Mouse (Mus musculus) CH12.LX (cell line): Measurements from ENCODE around the gene Mrpl2. TPM values are rescaled to one million over a fixed set of nuclear protein-coding genes. Genes with fewer than 3 reads are reported as not detected.

Experiments
- DNase-seq: peaks from one replicate; pipeline ENCODE4 v3.0.0-alpha.2; 2013; ENCODE audit errors: extremely low read depth
- H3K27ac ChIP-seq: 2 replicates; pipeline ENCODE4 v1.5.1; 2012; ENCODE audit warnings: low read depth, mild to moderate bottlenecking, control low read depth, moderate library complexity; ENCODE audit not compliant: insufficient read depth
- H3K27me3 ChIP-seq: replicated peaks from 2 replicates; pipeline ENCODE3; 2012; ENCODE audit warnings: inconsistent platforms
- H3K36me3 ChIP-seq, 2 experiments: replicated peaks in 1 of 2; 2 replicates each; pipeline versions ENCODE3 to v1.6.1; 2012; ENCODE audit warnings: inconsistent platforms in 1 of 2, low read length in 1 of 2, mild to moderate bottlenecking in 1 of 2, mixed read lengths in 1 of 2, moderate library complexity in 1 of 2; ENCODE audit not compliant: control insufficient read depth in 1 of 2, insufficient read depth in 1 of 2
- H3K4me1 ChIP-seq, 2 experiments: 2 replicates each; pipeline ENCODE4 v1.6.1; 2012; ENCODE audit warnings: inconsistent platforms in 1 of 2, moderate library complexity in 1 of 2; ENCODE audit not compliant: insufficient read depth in 2 of 2, control insufficient read depth in 1 of 2
- H3K4me2 ChIP-seq: 2 replicates; pipeline ENCODE4 v1.6.1; 2012; ENCODE audit warnings: low read depth, mild to moderate bottlenecking, control low read depth; ENCODE audit not compliant: poor library complexity, insufficient read depth, severe bottlenecking
- H3K4me3 ChIP-seq, 3 experiments: fragments of 150-350 bp in 1 of 3; sonication (generic) in 1 of 3; replicated peaks in 1 of 3; 2 replicates each; pipeline versions ENCODE3 to v1.5.1; 2011 to 2012; ENCODE audit warnings: low read depth in 2 of 3, low read length in 2 of 3, mild to moderate bottlenecking in 2 of 3, moderate library complexity in 2 of 3, control low read depth in 1 of 3, improper control_type of control experiment in 1 of 3, inconsistent platforms in 1 of 3, mixed read lengths in 1 of 3; ENCODE audit not compliant: poor library complexity in 1 of 3
- H3K79me2 ChIP-seq: replicated peaks from 2 replicates; pipeline ENCODE4 v1.6.1; 2012; ENCODE audit warnings: mild to moderate bottlenecking, moderate library complexity; ENCODE audit not compliant: control insufficient read depth, poor library complexity, insufficient read depth, severe bottlenecking; ENCODE audit errors: extremely low read depth
- H3K9ac ChIP-seq: 2 replicates; pipeline ENCODE4 v1.6.1; 2012; ENCODE audit warnings: low read depth, mild to moderate bottlenecking, control low read depth, moderate library complexity; ENCODE audit not compliant: insufficient read depth
- H3K9me3 ChIP-seq: replicated peaks from 2 replicates; pipeline ENCODE3; 2012; ENCODE audit warnings: low read length, inconsistent platforms, mixed read lengths
- CHD1 ChIP-seq: IDR thresholded peaks from 2 replicates; pipeline ENCODE4 v1.6.1; 2012; ENCODE audit warnings: low read depth, low read length, improper control_type of control experiment, inconsistent platforms
- CHD2 ChIP-seq: IDR thresholded peaks from 2 replicates; pipeline ENCODE4 v1.6.1; 2011; ENCODE audit warnings: low read length, improper control_type of control experiment
- CTCF ChIP-seq, 2 experiments: IDR thresholded peaks in 1 of 2; conservative IDR thresholded peaks in 1 of 2; 2 replicates each; pipeline ENCODE4 v1.5.1; 2011 to 2012; ENCODE audit warnings: low read depth in 2 of 2, low read length in 2 of 2, improper control_type of control experiment in 1 of 2, inconsistent platforms in 1 of 2, mild to moderate bottlenecking in 1 of 2, moderate library complexity in 1 of 2
- ELF1 ChIP-seq: IDR thresholded peaks from 2 replicates; pipeline ENCODE4 v1.6.1; 2014; ENCODE audit warnings: low read depth, mild to moderate bottlenecking, inconsistent platforms, low read length, improper control_type of control experiment
- EP300 ChIP-seq: IDR thresholded peaks from 2 replicates; pipeline ENCODE4 v1.6.1; 2011; ENCODE audit warnings: low read length, improper control_type of control experiment
- GABPA ChIP-seq: IDR thresholded peaks from 2 replicates; pipeline ENCODE4 v1.6.1; 2012; ENCODE audit warnings: low read depth, low read length, improper control_type of control experiment, inconsistent platforms; ENCODE audit not compliant: insufficient replicate concordance
- JUN ChIP-seq: IDR thresholded peaks from 2 replicates; pipeline ENCODE4 v1.6.1; 2011; ENCODE audit warnings: low read depth, mild to moderate bottlenecking, low read length, improper control_type of control experiment, moderate library complexity; ENCODE audit not compliant: insufficient read depth
- KAT2A ChIP-seq: IDR thresholded peaks from 2 replicates; pipeline ENCODE4 v1.6.1; 2012; ENCODE audit warnings: low read length, improper control_type of control experiment, inconsistent platforms; ENCODE audit not compliant: insufficient replicate concordance
- MAFK ChIP-seq: IDR thresholded peaks from 2 replicates; pipeline ENCODE4 v1.6.1; 2011; ENCODE audit warnings: low read length, improper control_type of control experiment; ENCODE audit not compliant: insufficient replicate concordance
- MAX ChIP-seq: IDR thresholded peaks from 2 replicates; pipeline ENCODE4 v1.6.1; 2011; ENCODE audit warnings: low read length, improper control_type of control experiment
- MAZ ChIP-seq: IDR thresholded peaks from 2 replicates; pipeline ENCODE4 v1.6.1; 2012; ENCODE audit warnings: low read depth, mild to moderate bottlenecking, inconsistent platforms, low read length, improper control_type of control experiment, moderate library complexity
- MEF2A ChIP-seq: IDR thresholded peaks from 2 replicates; pipeline ENCODE4 v1.6.1; 2014; ENCODE audit warnings: low read depth, mild to moderate bottlenecking, inconsistent platforms, low read length, improper control_type of control experiment, borderline replicate concordance
- MXI1 ChIP-seq: IDR thresholded peaks from 2 replicates; pipeline ENCODE4 v1.6.1; 2011; ENCODE audit warnings: mild to moderate bottlenecking, low read depth, low read length, improper control_type of control experiment
- PAX5 ChIP-seq: IDR thresholded peaks from 2 replicates; pipeline ENCODE4 v1.6.1; 2012; ENCODE audit warnings: low read length, inconsistent platforms, mixed read lengths
- POLR2A ChIP-seq: IDR thresholded peaks from 2 replicates; pipeline ENCODE4 v1.6.1; 2011; ENCODE audit warnings: low read depth, mild to moderate bottlenecking, improper control_type of control experiment, low read length
- RCOR1 ChIP-seq: conservative IDR thresholded peaks from 2 replicates; pipeline ENCODE4 v1.6.1; 2012; ENCODE audit warnings: low read depth, mild to moderate bottlenecking, inconsistent platforms, low read length, improper control_type of control experiment
- SIN3A ChIP-seq: IDR thresholded peaks from 2 replicates; pipeline ENCODE4 v1.6.1; 2012; ENCODE audit warnings: low read length, improper control_type of control experiment, inconsistent platforms
- TCF12 ChIP-seq: IDR thresholded peaks from 2 replicates; pipeline ENCODE4 v1.6.1; 2014; ENCODE audit warnings: low read depth, mild to moderate bottlenecking, inconsistent platforms, low read length, improper control_type of control experiment
- USF1 ChIP-seq: IDR thresholded peaks from 2 replicates; pipeline ENCODE4 v1.6.1; 2014; ENCODE audit warnings: low read depth, mild to moderate bottlenecking, inconsistent platforms, low read length, improper control_type of control experiment
- ZC3H11A ChIP-seq: IDR thresholded peaks from 2 replicates; pipeline ENCODE4 v1.6.1; 2012; ENCODE audit warnings: low read depth, mild to moderate bottlenecking, inconsistent platforms, low read length, improper control_type of control experiment
- ZKSCAN1 ChIP-seq: IDR thresholded peaks from 2 replicates; pipeline ENCODE4 v1.6.1; 2012; ENCODE audit warnings: low read depth, inconsistent platforms, low read length, improper control_type of control experiment, borderline replicate concordance
- ZNF384 ChIP-seq: IDR thresholded peaks from 2 replicates; pipeline ENCODE4 v1.6.1; 2012; ENCODE audit warnings: low read depth, low read length, improper control_type of control experiment, inconsistent platforms
- dilution Hi-C: fragments of 300-500 bp; cut with MboI; formaldehyde crosslinking; loops from 2 replicates; pipeline ENCODE4 v1.14.3; 2020; ENCODE audit warnings: low sequenced_read_pairs; ENCODE audit not compliant: extremely low pct_unique_long_range_greater_than_20kb, extremely low pct_ligation_motif_present
- in situ Hi-C: fragments of 300-500 bp; cut with MboI; formaldehyde crosslinking; loops from 3 replicates; pipeline ENCODE4 v1.14.3; 2019; ENCODE audit warnings: low sequenced_read_pairs, low pct_ligation_motif_present, low pct_unique_long_range_greater_than_20kb, mixed read lengths
- polyA plus RNA-seq: library from polyadenylated mRNA; unstranded; fragments of >175 nt; gene quantifications from 2 replicates; pipeline ENCODE4 v1.2.1, GENCODE M21; 2012; ENCODE audit warnings: low read depth; ENCODE audit not compliant: insufficient read length
- total RNA-seq, 2 experiments: library from RNA; depleted of rRNA; stranded (reverse); fragments of 300-350 nt in 1 of 2; fragments of >200 nt in 1 of 2; gene quantifications; 2 replicates each; pipeline ENCODE4 v1.2.3; 2012 to 2014

Gene Mrpl2
- total and polyA plus RNA-seq, 3 experiments = 130 to 238 (median 158) TPM

GRCm38 (mm10) chr17:46650232-46651031 lies 4.4 kb downstream of the Mrpl2 start, which contains the start of gene Cul7 (continued):
- TF ChIP-seq MAX (peak; percentile 26; the same call in 1 of the 2 replicates), CHD1 (no peak), PAX5 (no peak), ELF1 (peak; percentile 78), RCOR1 (no peak), USF1 (no peak), ZNF384 (no peak), POLR2A (peak; percentile 95), CHD2 (no peak), MAFK (no peak), SIN3A (peak; percentile 17), MEF2A (no peak), ZC3H11A (no peak)

- Histone ChIP-seq H3K79me2 (peaks cover 28% of the 10 kb centered on the region), H3K4me3 (peak overlapping the region; percentile 79 to 88 (median 84)), H3K36me3 (peaks cover 46 to 69% of the 10 kb centered on the region in 2 experiments), H3K4me1 (peaks cover 9 to 50% of the 10 kb centered on the region in 2 experiments), H3K27me3 (no peaks in the 10 kb centered on the region), H3K9me3 (peaks cover 5% of the 10 kb centered on the region), H3K9ac (peak overlapping the region; percentile 95), H3K27ac (no peak overlapping the region), H3K4me2 (peak overlapping the region; percentile 30)
- DNase-seq = no peak
- dilution Hi-C loops (no loop called here), in situ Hi-C loops (loop anchor here (5.0 kb wide), 2 partner anchors 61 to 121 kb away; partner anchors contain the start of genes 2310039H08Rik and Pex6)
- TF ChIP-seq MXI1 = no peak
- no peak for TF ChIP-seq GABPA
- TF ChIP-seq CHD1 = no peak
- no peak for TF ChIP-seq CTCF (conservative IDR thresholded peaks at IDR 0.05 in 1 of 2, IDR thresholded peaks at IDR 0.05 in 1 of 2; ENCODE audit: low read depth in 2 of 2, low read length in 2 of 2)
- TF ChIP-seq POLR2A = no peak
- no peak for TF ChIP-seq KAT2A
- TF ChIP-seq MAX = no peak
- TF ChIP-seq MAZ = no peak
- TF ChIP-seq ELF1 = no peak
- TF ChIP-seq JUN = no peak
- TF ChIP-seq ZKSCAN1 = no peak
- no peak for TF ChIP-seq TCF12
- no peak for TF ChIP-seq EP300
These were observed 5.3 kb downstream of the Mrpl2 start for GRCm38 (mm10) chr17:46651292-46651691.
